Comparison of ENCODE assay signal across 11 mouse cellular contexts in the genomic region with DNA sequence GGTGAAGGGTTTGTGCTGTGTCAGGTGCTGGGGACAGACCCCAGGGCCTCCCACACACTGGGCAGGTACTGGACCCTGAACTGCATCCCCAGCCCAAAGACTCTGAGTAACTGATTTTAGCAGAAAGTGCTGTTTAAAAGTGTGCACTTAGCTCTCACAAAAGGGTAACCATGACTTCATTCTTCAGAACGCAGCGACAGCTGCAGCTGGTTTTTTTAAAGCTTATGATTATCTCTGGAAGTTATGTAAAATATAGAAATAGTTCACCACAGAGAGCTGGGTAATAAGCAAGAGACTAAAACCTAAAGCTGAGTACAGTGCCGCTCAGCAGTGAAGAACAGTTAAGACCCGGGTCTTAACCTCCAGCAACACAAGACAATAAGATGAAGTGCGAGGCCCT. TPM values are rescaled to one million over a fixed set of nuclear protein-coding genes. Genes with fewer than 3 reads are reported as not detected.
DNase-seq lines count a peak whose midpoint lies in the region; ATAC-seq and TF ChIP-seq lines count a peak whose summit lies in the region.
"Had no signal": no experiment of that assay in that cellular context is flagged by ENCODE, and none has a peak within 500 bp of the region (broad histone marks: within the 10 kb centered on the region; RNA-seq: fewer than 3 reads in every experiment).

No protein-coding gene starts in this region.

- no peak for TF ChIP-seq POLR2A in limb, embryonic 14.5 days (IDR thresholded peaks at IDR 0.05; ENCODE audit: borderline replicate concordance, extremely low read depth, insufficient read depth, insufficient read length)

- peak overlapping the region; percentile 56 for H3K27ac ChIP-seq in heart, embryonic 15.5 days
- peak overlapping the region; percentile 33; the same call in 1 of the 2 replicates for H3K27ac ChIP-seq in limb, embryonic 14.5 days (replicated peaks; ENCODE audit: low read depth, low read length)
- H3K27ac ChIP-seq: limb, embryonic 12.5 days had no signal

- no peak overlapping the region for H3K4me2 ChIP-seq in heart, embryonic 15.5 days
- no peak overlapping the region for H3K4me2 ChIP-seq in limb, embryonic 14.5 days (replicated peaks; ENCODE audit: low read depth, low read length, severe bottlenecking)
- H3K4me2 ChIP-seq: limb, embryonic 12.5 days had no signal

- intact Hi-C loops in left cerebral cortex, postnatal 25 days (cut with DNase I): loop anchor here (5.0 kb wide), 1 partner anchor 36 kb away; a partner anchor contains a TSS
- intact Hi-C loops in left cerebral cortex, postnatal 10 days (cut with DNase I): loop anchor here (5.0 kb wide), 1 partner anchor 36 kb away; a partner anchor contains a TSS

- peaks cover 27% of the 10 kb centered on the region for H3K4me1 ChIP-seq in heart, embryonic 15.5 days (replicated peaks)
- no peaks in the 10 kb centered on the region for H3K4me1 ChIP-seq in limb, embryonic 14.5 days (ENCODE audit: control insufficient read depth, insufficient read depth, low read length)

- H3K27me3 ChIP-seq in heart, embryonic 15.5 days: no peaks in the 10 kb centered on the region
- no peaks in the 10 kb centered on the region for H3K27me3 ChIP-seq in limb, embryonic 14.5 days (ENCODE audit: control insufficient read depth, insufficient read depth, low read length)
- H3K27me3 ChIP-seq: CH12.LX; limb, embryonic 12.5 days had no signal

- ATAC-seq in heart, embryonic 15.5 days (replicated peaks; ENCODE audit: insufficient number of reproducible peaks, insufficient read depth, low FRiP score, low read depth): no peak
- ATAC-seq in limb, embryonic 14.5 days (ENCODE audit: low FRiP score, low read depth): no peak

- H3K36me3 ChIP-seq in heart, embryonic 15.5 days: no peaks in the 10 kb centered on the region
- peaks cover under 1% of the 10 kb centered on the region; the same call in 1 of the 2 replicates for H3K36me3 ChIP-seq in limb, embryonic 14.5 days (ENCODE audit: control insufficient read depth, insufficient read depth, low read length)

- no peak overlapping the region for H3K4me3 ChIP-seq in heart, embryonic 15.5 days
- H3K4me3 ChIP-seq in limb, embryonic 14.5 days (replicated peaks; ENCODE audit: low read length): no peak overlapping the region
- H3K4me3 ChIP-seq: limb, embryonic 12.5 days had no signal

- 37% methylated on average over 5 of the region's 5 CpGs for WGBS in heart, embryonic 15.5 days
- 73% methylated on average over 5 of the region's 5 CpGs for WGBS in limb, embryonic 14.5 days

- H3K9ac ChIP-seq in heart, embryonic 15.5 days: peak overlapping the region; percentile 20
- no peak overlapping the region for H3K9ac ChIP-seq in limb, embryonic 14.5 days (ENCODE audit: low read depth, low read length, severe bottlenecking)
- H3K9ac ChIP-seq: limb, embryonic 12.5 days had no signal

- no peaks in the 10 kb centered on the region for H3K9me3 ChIP-seq in heart, embryonic 15.5 days (replicated peaks)
- H3K9me3 ChIP-seq in limb, embryonic 14.5 days (ENCODE audit: control insufficient read depth, low read length): no peaks in the 10 kb centered on the region
- H3K9me3 ChIP-seq: limb, embryonic 12.5 days had no signal

- DNase-seq in heart, postnatal 4 days: no peak
- DNase-seq in left cerebral cortex, postnatal 25 days (ENCODE audit: low spot score in 2 of 2): peak; percentile 52 to 84
- no peak for DNase-seq in left cerebral cortex, postnatal 10 days (ENCODE audit: extremely low spot score in 1 of 2, low spot score in 2 of 2)
- DNase-seq in brain, adult 2 months (ENCODE audit: low read depth, low spot score): peak; percentile 68
- peak; percentile 10 for DNase-seq in limb, embryonic 14.5 days (ENCODE audit: low spot score)
- DNase-seq in testis, postnatal 10 days (ENCODE audit: low spot score): no peak
- no peak for DNase-seq in lung, postnatal 14 days
- DNase-seq: cerebellum, postnatal 14 days had no signal

RNA-seq across cellular contexts. Expression of a gene that starts 37.3 kb away (rescaled TPM):
- polyA plus RNA-seq in heart, embryonic 15.5 days (2015; fragmentation: Nextera tagmentation; extraction: Ambion mirVana): 6.3 and 7.5 TPM in 2 replicates
- total RNA-seq in heart, postnatal 4 days (2021): 10 to 100 TPM; 33.7 to 34.9 TPM
- 10 to 100 TPM; 54.6 to 60.6 TPM for total RNA-seq in left cerebral cortex, postnatal 25 days (2021)
- 10 to 100 TPM; 56.8 to 59.9 TPM for total RNA-seq in left cerebral cortex, postnatal 10 days (2021)
- 15.9 and 16.2 TPM in 2 replicates for polyA plus RNA-seq in limb, embryonic 14.5 days (2012; rRNA removed)
- 12.2 and 13.1 TPM in 2 replicates for polyA plus RNA-seq in limb, embryonic 14.5 days (2014; fragmentation: Nextera tagmentation; extraction: Ambion mirVana)

RNA-seq across cellular contexts. Expression of a gene that starts 56.6 kb away (rescaled TPM):
- 17.9 and 22.5 TPM in 2 replicates for polyA plus RNA-seq in heart, embryonic 15.5 days (2015; fragmentation: Nextera tagmentation; extraction: Ambion mirVana)
- 10 to 100 TPM; 19.2 to 21.7 TPM for total RNA-seq in heart, postnatal 4 days (2021)
- 10 to 100 TPM; 42.1 to 43.3 TPM for total RNA-seq in left cerebral cortex, postnatal 25 days (2021)
- 10 to 100 TPM; 23.0 to 26.1 TPM for total RNA-seq in left cerebral cortex, postnatal 10 days (2021)
- 48.5 and 55.0 TPM in 2 replicates for polyA plus RNA-seq in limb, embryonic 14.5 days (2012; rRNA removed)
- polyA plus RNA-seq in limb, embryonic 14.5 days (2014; fragmentation: Nextera tagmentation; extraction: Ambion mirVana): 29.0 and 30.5 TPM in 2 replicates

Comparison
In these comparisons a context has a peak if more than half of its experiments do, and no peak if none do; other contexts are left out.
1. DNase-seq: peak in left cerebral cortex, postnatal 25 days (2 of 2), brain, adult 2 months (single experiment) and limb, embryonic 14.5 days (single experiment); none in heart, postnatal 4 days (single experiment), left cerebral cortex, postnatal 10 days (0 of 2), testis, postnatal 10 days (single experiment) and lung, postnatal 14 days (single experiment).